Mouse (Mus musculus) kidney, adult 2 months (tissue): ENCODE measurements at regions not wholly inside any gene's neighbourhood (a gene's known extent, or its start where the extent isn't known, plus 50 kb on each side); places are given as distances from the start of the nearest gene placed in this dataset.
"Not testable (repeated sequence)": the region's sequence is repeated elsewhere in the genome, so short reads cannot be mapped to it uniquely, and the experiment has no call there.

Experiments used
- DNase-seq: peaks from one replicate; pipeline ENCODE4 v3.0.0; 2021
- H3K27ac ChIP-seq: fragments of 200-500 bp; 2 replicates; pipeline ENCODE4 v1.5.1; 2012; ENCODE audit warnings: low read depth, low read length, control low read depth, inconsistent platforms; ENCODE audit not compliant: insufficient read depth
- H3K27me3 ChIP-seq: fragments of 200-500 bp; replicated peaks from 2 replicates; pipeline ENCODE4 v1.6.1; 2012; ENCODE audit warnings: mild to moderate bottlenecking, moderate library complexity, low read length, inconsistent platforms; ENCODE audit not compliant: control insufficient read depth, insufficient read depth
- H3K36me3 ChIP-seq: fragments of 200-500 bp; 2 replicates; pipeline ENCODE4 v1.6.1; 2012; ENCODE audit warnings: mild to moderate bottlenecking, moderate library complexity, low read length, inconsistent platforms; ENCODE audit not compliant: control insufficient read depth, insufficient read depth
- H3K4me1 ChIP-seq: fragments of 200-500 bp; 2 replicates; pipeline ENCODE4 v1.6.1; 2011; ENCODE audit warnings: low read length; ENCODE audit not compliant: control insufficient read depth, insufficient read depth
- H3K4me3 ChIP-seq: fragments of 200-500 bp; 2 replicates; pipeline ENCODE4 v1.5.1; 2011; ENCODE audit warnings: mild to moderate bottlenecking, low read depth, low read length, control low read depth; ENCODE audit not compliant: insufficient read depth
- CTCF ChIP-seq: fragments of 200-500 bp; conservative IDR thresholded peaks from 2 replicates; pipeline ENCODE4 v1.5.1; 2011; ENCODE audit warnings: low read depth, mild to moderate bottlenecking, control low read depth, low read length, moderate library complexity, mixed read lengths; ENCODE audit not compliant: insufficient read depth, insufficient read length
- POLR2A ChIP-seq: fragments of 200-500 bp; IDR thresholded peaks from one replicate; pipeline ENCODE4 v1.6.1; 2011; ENCODE audit warnings: low read depth, low read length, control low read depth
- WGBS: fragments of 180-500 bp; shearing (Covaris S2); methylation state at CpG from one replicate; pipeline ENCODE4 v1.1.7; 2018; 5-methylcytosine and 5-hydroxymethylcytosine counted together

- TF ChIP-seq POLR2A (no peak), CTCF (no peak)
- no peak for DNase-seq
- Histone ChIP-seq H3K4me1 (no peaks in the 10 kb centered on the region; the same call in 1 of the 2 replicates), H3K27ac (no peak overlapping the region), H3K36me3 (no peaks in the 10 kb centered on the region), H3K4me3 (no peak overlapping the region), H3K27me3 (no peaks in the 10 kb centered on the region; the same call in 1 of the 2 replicates)
- WGBS = 50% methylated on average over 6 of the region's 6 CpGs
These were observed 204.2 kb upstream of the Olfr1324 start for GRCm38 (mm10) chrX:50632536-50632935.

- 88% methylated on average over 6 of the region's 6 CpGs for WGBS
- H3K27me3 ChIP-seq = no peaks in the 10 kb centered on the region
- H3K27ac ChIP-seq = no peak overlapping the region
- no peaks in the 10 kb centered on the region for H3K36me3 ChIP-seq
- TF ChIP-seq CTCF (no peak), POLR2A (no peak)
- H3K4me1 ChIP-seq = no peaks in the 10 kb centered on the region
- DNase-seq = no peak
- H3K4me3 ChIP-seq = no peak overlapping the region
These were observed 197.0 kb upstream of the Olfr1324 start for GRCm38 (mm10) chrX:50625336-50625735.

- Histone ChIP-seq H3K4me3 (no peak overlapping the region), H3K27ac (no peak overlapping the region), H3K36me3 (no peaks in the 10 kb centered on the region), H3K4me1 (no peaks in the 10 kb centered on the region), H3K27me3 (no peaks in the 10 kb centered on the region)
- no peak for DNase-seq
- no peak for TF ChIP-seq POLR2A
- TF ChIP-seq CTCF = no peak
- 94% methylated on average over 19 of the region's 19 CpGs for WGBS
These were observed 194.7 kb upstream of the Olfr1324 start for GRCm38 (mm10) chrX:50622984-50623455.

- Histone ChIP-seq H3K4me1 (no peaks in the 10 kb centered on the region), H3K27ac (no peak overlapping the region), H3K4me3 (no peak overlapping the region), H3K27me3 (no peaks in the 10 kb centered on the region), H3K36me3 (no peaks in the 10 kb centered on the region)
- DNase-seq = no peak
- TF ChIP-seq POLR2A (no peak), CTCF (no peak)
- WGBS = 91% methylated on average over 8 of the region's 8 CpGs
These were observed 192.6 kb upstream of the Olfr1324 start for GRCm38 (mm10) chrX:50620909-50621308.

GRCm38 (mm10) chrX:50619919-50620318, 191.6 kb upstream of the Olfr1324 start:
- TF ChIP-seq CTCF = no peak
- no peak for TF ChIP-seq POLR2A
- no peaks in the 10 kb centered on the region for H3K27me3 ChIP-seq
- no peak overlapping the region for H3K4me3 ChIP-seq
- H3K36me3 ChIP-seq = no peaks in the 10 kb centered on the region
- 88% methylated on average over 9 of the region's 9 CpGs for whole genome bisulfite sequencing
- H3K4me1 ChIP-seq = no peaks in the 10 kb centered on the region
- no peak overlapping the region for H3K27ac ChIP-seq
- no peak for DNase-seq

GRCm38 (mm10) chrX:50618936-50619335, 190.6 kb upstream of the Olfr1324 start:
- H3K27ac ChIP-seq = no peak overlapping the region
- no peak for TF ChIP-seq POLR2A
- TF ChIP-seq CTCF = no peak
- 88% methylated on average over 4 of the region's 4 CpGs for WGBS
- H3K36me3 ChIP-seq = no peaks in the 10 kb centered on the region
- H3K27me3 ChIP-seq = no peaks in the 10 kb centered on the region
- H3K4me3 ChIP-seq = no peak overlapping the region
- DNase-seq = no peak
- H3K4me1 ChIP-seq = no peaks in the 10 kb centered on the region

GRCm38 (mm10) chrX:50616920-50617319, 188.6 kb upstream of the Olfr1324 start:
- not testable (repeated sequence) for H3K4me3 ChIP-seq, DNase-seq, H3K4me1 ChIP-seq, H3K36me3 ChIP-seq, H3K27ac ChIP-seq, H3K27me3 ChIP-seq
- 94% methylated on average over 8 of the region's 8 CpGs for WGBS

- not testable (repeated sequence) for DNase-seq, H3K27ac ChIP-seq, H3K4me1 ChIP-seq, H3K27me3 ChIP-seq, H3K4me3 ChIP-seq, H3K36me3 ChIP-seq
- 98% methylated on average over 3 of the region's 3 CpGs for WGBS
These were observed 186.6 kb upstream of the Olfr1324 start for GRCm38 (mm10) chrX:50614874-50615273.

GRCm38 (mm10) chrX:50614367-50614766, 186.1 kb upstream of the Olfr1324 start:
- not testable (repeated sequence) for H3K4me1 ChIP-seq, H3K27me3 ChIP-seq, H3K36me3 ChIP-seq, H3K4me3 ChIP-seq, DNase-seq, H3K27ac ChIP-seq
- 99% methylated on average over 6 of the region's 6 CpGs for WGBS
